In genomic region chr2:12160486-12160885, GRCm38 (mm10) we compare ENCODE assay signal across 8 mouse cellular contexts.
DNase-seq lines count a peak whose midpoint lies in the region; TF ChIP-seq lines count a peak whose summit lies in the region.

No protein-coding gene starts in this region.

- no peaks in the 10 kb centered on the region for H3K4me1 ChIP-seq in heart, adult 2 months (ENCODE audit: control insufficient read depth, insufficient read depth, low read length)

- no peak for TF ChIP-seq POLR2A in heart, adult 2 months (IDR thresholded peaks at IDR 0.05; ENCODE audit: insufficient read depth, low read depth, low read length)

- no peak overlapping the region for H3K4me3 ChIP-seq in heart, adult 2 months
- H3K4me3 ChIP-seq in left cerebral cortex, adult 2 months, result no peak overlapping the region

- H3K27me3 ChIP-seq in heart, adult 2 months (ENCODE audit: control insufficient read depth, insufficient read depth, low read length), result no peaks in the 10 kb centered on the region

- no peaks in the 10 kb centered on the region for H3K79me2 ChIP-seq in heart, adult 2 months (replicated peaks; ENCODE audit: control insufficient read depth, insufficient read depth, low read length)

- no peak for TF ChIP-seq EP300 in heart, adult 2 months (IDR thresholded peaks at IDR 0.05; ENCODE audit: insufficient read depth, low read depth, low read length)

- no peaks in the 10 kb centered on the region for H3K36me3 ChIP-seq in heart, adult 2 months (ENCODE audit: control insufficient read depth, insufficient read depth, low read length)

- TF ChIP-seq CTCF in heart, adult 2 months (IDR thresholded peaks at IDR 0.05), result peak; percentile 76
- TF ChIP-seq CTCF in left cerebral cortex, adult 2 months (IDR thresholded peaks at IDR 0.05), result peak; percentile 71

- no peak overlapping the region for H3K9ac ChIP-seq in heart, adult 2 months (ENCODE audit: low read depth, low read length)

- no peak overlapping the region for H3K27ac ChIP-seq in heart, adult 2 months
- no peak overlapping the region for H3K27ac ChIP-seq in left cerebral cortex, adult 2 months

- intact Hi-C loops in heart, adult 2 months (cut with DNase I), result loop anchor here (1.0 kb wide), 1 partner anchor 228 kb away; no protein-coding TSS in a partner anchor
- intact Hi-C loops in left cerebral cortex, adult 2 months (cut with DNase I), result loop anchor here (2.0 kb wide), 1 partner anchor 140 kb away; the partner anchor contains the start of gene Itga8

- WGBS in heart, adult 2 months, result 73% methylated on average over 3 of the region's 3 CpGs

- DNase-seq in heart, adult 2 months, result no peak
- DNase-seq in heart, adult 11 months, result no peak
- peak; percentile 51 for DNase-seq in urinary bladder, postnatal 14 days (ENCODE audit: low spot score)
- DNase-seq in urinary bladder, postnatal 4 days (ENCODE audit: low spot score in 2 of 2), result no peak
- peak; percentile 54 for DNase-seq in embryo, embryonic 10.5 days (ENCODE audit: low spot score)
- DNase-seq in left cerebral cortex, adult 2 months (ENCODE audit: extremely low spot score in 1 of 2, low spot score in 2 of 2), result peak in 1 of 2 experiments; percentile 37
- peak; percentile 29 for DNase-seq in thymus, postnatal 14 days
- no peak for DNase-seq in cerebellum, adult 11-12 months

Comparison
In these comparisons a context has a peak if more than half of its experiments do, and no peak if none do; other contexts are left out.
1. DNase-seq: peak in urinary bladder, postnatal 14 days (single experiment), embryo, embryonic 10.5 days (single experiment) and thymus, postnatal 14 days (single experiment); none in heart, adult 2 months (0 of 2), heart, adult 11 months (single experiment), urinary bladder, postnatal 4 days (0 of 2) and cerebellum, adult 11-12 months (single experiment).